Mouse (Mus musculus) limb, embryonic 10.5 days (tissue): ENCODE measurements around the gene Tmem219. TPM values are rescaled to one million over a fixed set of nuclear protein-coding genes. Genes with fewer than 3 reads are reported as not detected.

ENCODE experiments used
- DNase-seq: peaks from one replicate; pipeline ENCODE4 v3.0.0-alpha.2; 2017; ENCODE audit warnings: low spot score
- H3K27ac ChIP-seq: fragments of 300-500 bp; sonication (generic); 2 replicates; pipeline ENCODE4 v1.5.1; 2016; ENCODE audit warnings: mild to moderate bottlenecking
- H3K27me3 ChIP-seq: fragments of 300-500 bp; sonication (generic); 2 replicates; pipeline ENCODE4 v1.6.1; 2016; ENCODE audit warnings: low read depth, mild to moderate bottlenecking; ENCODE audit not compliant: poor library complexity, severe bottlenecking
- H3K36me3 ChIP-seq: fragments of 300-500 bp; sonication (generic); 2 replicates; pipeline ENCODE4 v1.6.1; 2016; ENCODE audit warnings: mild to moderate bottlenecking, moderate library complexity
- H3K4me1 ChIP-seq: fragments of 300-500 bp; sonication (generic); 2 replicates; pipeline ENCODE4 v1.6.1; 2016
- H3K4me3 ChIP-seq: fragments of 300-500 bp; sonication (generic); 2 replicates; pipeline ENCODE4 v1.5.1; 2016; ENCODE audit warnings: mild to moderate bottlenecking, moderate library complexity
- H3K9me3 ChIP-seq: fragments of 300-500 bp; sonication (generic); replicated peaks from 2 replicates; pipeline ENCODE4 v1.6.1; 2016; ENCODE audit warnings: mild to moderate bottlenecking
- WGBS: fragments of 180-500 bp; shearing (Covaris S2); methylation state at CpG from one replicate; pipeline ENCODE4 v1.1.7; 2016; 5-methylcytosine and 5-hydroxymethylcytosine counted together
- polyA plus RNA-seq: library from polyadenylated mRNA; unstranded; fragments of >200 nt; fragmentation: Nextera tagmentation; extraction: Ambion mirVana; gene quantifications from 2 replicates; pipeline ENCODE4 v1.2.1, GENCODE M21; 2016

Tmem219 gene
- polyA plus RNA-seq, 1 experiment from 2014 or later, result 16.6 TPM

- no peaks in the 10 kb centered on the region for H3K27me3 ChIP-seq
- no peak overlapping the region; the same call in 1 of the 2 replicates for H3K4me3 ChIP-seq
- DNase-seq, result no peak
- H3K4me1 ChIP-seq, result no peaks in the 10 kb centered on the region
- H3K36me3 ChIP-seq, result peaks cover 100% of the 10 kb centered on the region
- 92% methylated on average over 23 of the region's 23 CpGs for WGBS
- no peaks in the 10 kb centered on the region for H3K9me3 ChIP-seq
- H3K27ac ChIP-seq, result no peak overlapping the region
These were observed 52.8 kb downstream of the Tmem219 start for GRCm38 (mm10) chr7:126869780-126870519.

DNA sequence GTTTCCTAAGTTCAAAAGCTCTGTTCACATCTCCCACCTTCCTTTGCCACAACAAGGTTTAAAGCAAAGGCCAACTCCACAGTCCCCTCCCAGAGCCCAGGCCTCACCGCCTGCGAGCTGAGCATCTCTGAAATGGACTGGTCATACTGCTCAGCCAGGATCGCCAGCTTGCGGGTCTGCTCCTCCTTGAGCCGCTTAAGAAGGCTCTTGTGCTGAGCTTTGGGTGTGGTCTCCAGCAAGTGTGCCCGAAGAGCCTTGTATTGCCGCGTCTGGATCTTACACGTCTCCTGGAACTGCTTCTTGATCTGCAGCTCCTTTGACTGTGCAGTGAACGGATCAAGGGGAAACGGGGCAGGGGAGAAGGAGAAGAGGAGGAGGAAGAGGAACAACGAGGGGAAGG, 54.7 kb downstream of the Tmem219 start:
- H3K9me3 ChIP-seq, result no peaks in the 10 kb centered on the region
- no peak overlapping the region for H3K4me3 ChIP-seq
- peaks cover 99% of the 10 kb centered on the region for H3K36me3 ChIP-seq
- no peak overlapping the region for H3K27ac ChIP-seq
- H3K27me3 ChIP-seq, result no peaks in the 10 kb centered on the region
- no peak for DNase-seq
- 90% methylated on average over 12 of the region's 12 CpGs for WGBS
- H3K4me1 ChIP-seq, result peaks cover 18% of the 10 kb centered on the region

- peaks cover 23% of the 10 kb centered on the region for H3K4me1 ChIP-seq
These were observed 55.2 kb downstream of the Tmem219 start for GRCm38 (mm10) chr7:126867534-126867933.

GRCm38 (mm10) chr7:126863791-126864190, 58.9 kb downstream of the Tmem219 start:
- Histone ChIP-seq H3K36me3 (peaks cover 80% of the 10 kb centered on the region), H3K4me1 (peaks cover 33% of the 10 kb centered on the region), H3K9me3 (no peaks in the 10 kb centered on the region), H3K4me3 (peak overlapping the region; percentile 74), H3K27me3 (no peaks in the 10 kb centered on the region), H3K27ac (peak overlapping the region; percentile 92)
- WGBS, result 82% methylated on average over 6 of the region's 6 CpGs
- no peak for DNase-seq

More at GRCm38 (mm10) chr7:126867534-126867933, 55.2 kb downstream of the Tmem219 start:
- Histone ChIP-seq H3K27ac (no peak overlapping the region), H3K4me3 (no peak overlapping the region), H3K27me3 (no peaks in the 10 kb centered on the region), H3K9me3 (no peaks in the 10 kb centered on the region), H3K36me3 (peaks cover 95% of the 10 kb centered on the region)
- 94% methylated on average over 2 of the region's 2 CpGs for WGBS
- DNase-seq, result no peak

GRCm38 (mm10) chr7:126862147-126862784, 60.5 kb downstream of the Tmem219 start, which contains the start of gene Ino80e:
Gene Ino80e, minus strand, starts transcription at chr7:126862377.
- WGBS, result under 1% methylated on average over 41 of the region's 41 CpGs
- DNase-seq, result peak; percentile 96
- Histone ChIP-seq H3K4me1 (peaks cover 33% of the 10 kb centered on the region), H3K36me3 (peaks cover 80% of the 10 kb centered on the region), H3K27ac (peak within 1 kb of the TSS; percentile 92), H3K4me3 (peak within 1 kb of the TSS; percentile 74), H3K27me3 (no peaks in the 10 kb centered on the region), H3K9me3 (no peaks in the 10 kb centered on the region)

DNA sequence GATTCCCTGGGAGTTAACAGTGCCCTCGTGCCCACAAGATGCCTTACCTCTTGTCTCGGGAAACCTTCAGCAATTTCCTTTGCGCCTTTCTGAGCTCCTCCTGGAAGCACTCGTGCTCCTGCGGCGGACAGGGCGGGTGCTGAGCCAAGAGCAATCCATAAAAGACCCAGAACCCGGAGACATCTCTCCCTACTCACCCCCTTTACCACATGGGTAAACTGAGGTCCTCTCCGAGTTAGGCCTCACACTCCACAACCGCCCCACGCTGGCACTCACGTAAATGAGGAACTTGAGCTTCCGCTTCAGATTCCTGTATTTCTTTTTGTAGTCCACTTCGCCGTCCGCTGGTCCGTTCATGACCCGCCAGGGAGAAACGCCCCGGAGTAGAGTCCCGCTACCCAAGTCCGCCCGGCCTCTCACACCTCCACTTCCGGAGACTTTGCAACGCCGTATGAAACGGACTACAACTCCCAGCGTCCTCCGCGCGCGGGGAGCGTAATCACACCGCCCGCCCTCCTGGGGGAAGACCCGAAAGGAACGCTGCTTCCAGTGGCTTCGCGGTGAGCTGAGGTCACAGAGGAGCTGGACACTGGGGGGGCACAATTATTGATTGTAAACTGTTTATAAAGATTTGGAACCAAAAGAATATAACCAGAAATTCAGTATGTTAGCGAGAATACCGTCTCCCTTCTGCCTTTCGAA, 61.1 kb downstream of the Tmem219 start, which contains the start of gene Hirip3:
Gene Hirip3 (plus strand): TSS at position 544 of the 702 bp plus-strand sequence.
- H3K9me3 ChIP-seq, result no peaks in the 10 kb centered on the region
- H3K27me3 ChIP-seq, result no peaks in the 10 kb centered on the region
- H3K27ac ChIP-seq, result peak within 1 kb of the TSS; percentile 92
- H3K36me3 ChIP-seq, result peaks cover 80% of the 10 kb centered on the region
- peaks cover 33% of the 10 kb centered on the region for H3K4me1 ChIP-seq
- WGBS, result 3% methylated on average over 42 of the region's 42 CpGs
- H3K4me3 ChIP-seq, result peak within 1 kb of the TSS; percentile 74
- peak; percentile 97 for DNase-seq

GRCm38 (mm10) chr7:126860987-126861386, 61.7 kb downstream of the Tmem219 start:
- Histone ChIP-seq H3K27ac (peak overlapping the region; percentile 92), H3K27me3 (no peaks in the 10 kb centered on the region), H3K36me3 (peaks cover 80% of the 10 kb centered on the region), H3K4me3 (peak overlapping the region; percentile 74), H3K9me3 (no peaks in the 10 kb centered on the region), H3K4me1 (peaks cover 33% of the 10 kb centered on the region)
- no peak for DNase-seq
- 73% methylated on average over 5 of the region's 5 CpGs for WGBS

DNA sequence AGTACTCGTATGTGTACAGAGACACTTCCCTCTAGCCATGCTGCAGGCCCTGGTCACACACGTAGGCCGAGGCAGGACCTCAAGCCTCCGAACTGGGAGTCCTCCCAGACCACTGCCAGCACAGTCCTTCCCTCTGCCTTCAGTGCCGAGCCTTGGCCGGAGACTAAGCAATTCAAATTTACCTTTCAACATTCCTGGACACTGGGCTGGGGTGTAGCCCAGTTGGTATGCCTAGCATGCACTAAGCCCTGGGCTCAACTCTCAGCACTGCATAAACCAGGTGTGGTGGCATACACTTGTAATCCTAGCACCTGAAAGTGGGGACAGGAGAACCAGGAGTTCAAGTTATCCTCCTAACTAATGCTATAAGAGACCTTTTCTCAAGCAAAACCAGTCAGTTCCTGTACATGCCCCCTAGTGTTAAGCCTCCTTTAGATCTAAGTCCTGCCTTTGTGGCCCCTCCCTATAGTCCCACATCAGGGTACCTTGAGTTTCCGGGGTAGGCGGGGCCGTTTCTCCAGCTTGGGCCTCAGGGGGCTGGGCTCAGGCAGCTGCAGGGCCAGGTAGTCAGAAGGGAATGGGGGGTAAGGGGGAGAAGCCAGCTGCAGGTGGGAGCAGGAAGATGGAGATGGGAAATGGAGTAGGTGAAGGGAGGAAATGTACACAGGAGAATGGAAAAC, 65.8 kb downstream of the Tmem219 start:
- 0 out of 2 replicates have a peak, but pooled peaks cover under 1% of the 10 kb centered on the region for H3K27me3 ChIP-seq
- H3K36me3 ChIP-seq, result peaks cover 91% of the 10 kb centered on the region
- WGBS, result 83% methylated on average over 9 of the region's 9 CpGs
- no peaks in the 10 kb centered on the region for H3K9me3 ChIP-seq
- peaks cover 9% of the 10 kb centered on the region for H3K4me1 ChIP-seq
- no peak for DNase-seq
- H3K27ac ChIP-seq, result no peak overlapping the region
- H3K4me3 ChIP-seq, result no peak overlapping the region

DNA sequence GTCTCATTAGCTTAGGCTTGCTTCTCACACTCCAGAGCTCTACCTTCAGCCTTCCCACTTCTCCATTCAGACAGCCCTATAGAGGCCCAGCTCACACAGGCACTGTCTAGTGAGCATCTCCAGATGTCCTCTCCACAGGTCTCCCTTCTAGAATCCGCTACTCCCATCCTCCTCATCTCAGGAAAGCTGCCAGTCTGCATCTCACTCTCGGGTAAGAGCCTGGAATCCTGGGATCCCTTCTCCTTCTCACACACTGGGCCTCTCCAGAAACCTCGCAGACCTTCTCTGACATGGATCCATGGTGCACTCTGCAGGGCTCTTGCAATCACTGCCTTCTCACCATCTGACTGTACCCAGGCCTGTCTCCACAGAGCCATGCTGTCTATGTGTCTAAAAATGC, 67.1 kb downstream of the Tmem219 start:
- Histone ChIP-seq H3K9me3 (no peaks in the 10 kb centered on the region), H3K4me1 (peaks cover 10% of the 10 kb centered on the region), H3K27ac (no peak overlapping the region), H3K4me3 (no peak overlapping the region), H3K27me3 (peaks cover 11% of the 10 kb centered on the region), H3K36me3 (peaks cover 98% of the 10 kb centered on the region)
- DNase-seq, result no peak
- WGBS, result 84% methylated on average over 3 of the region's 3 CpGs

- no peak for DNase-seq
- Histone ChIP-seq H3K27ac (no peak overlapping the region), H3K9me3 (no peaks in the 10 kb centered on the region), H3K36me3 (peaks cover 77% of the 10 kb centered on the region), H3K27me3 (peaks cover 33% of the 10 kb centered on the region), H3K4me3 (no peak overlapping the region), H3K4me1 (peaks cover 13% of the 10 kb centered on the region)
- 88% methylated on average over 5 of the region's 5 CpGs for WGBS
These were observed 69.3 kb downstream of the Tmem219 start for GRCm38 (mm10) chr7:126853454-126853853.

- H3K4me1 ChIP-seq, result peaks cover 27% of the 10 kb centered on the region
- no peak for DNase-seq
- H3K4me3 ChIP-seq, result no peak overlapping the region
- peak overlapping the region; percentile 42; the same call in 1 of the 2 replicates for H3K27ac ChIP-seq
- H3K27me3 ChIP-seq, result peaks cover 54% of the 10 kb centered on the region
- WGBS, result 40% methylated on average over 12 of the region's 12 CpGs
- H3K36me3 ChIP-seq, result peaks cover 54% of the 10 kb centered on the region
- H3K9me3 ChIP-seq, result no peaks in the 10 kb centered on the region
These were observed 71.5 kb downstream of the Tmem219 start for GRCm38 (mm10) chr7:126851192-126851591.

GRCm38 (mm10) chr7:126850161-126850560, 72.6 kb downstream of the Tmem219 start:
- WGBS, result 86% methylated on average over 6 of the region's 6 CpGs
- Histone ChIP-seq H3K36me3 (peaks cover 44% of the 10 kb centered on the region), H3K9me3 (no peaks in the 10 kb centered on the region), H3K27ac (no peak overlapping the region), H3K4me3 (no peak overlapping the region), H3K4me1 (peaks cover 27% of the 10 kb centered on the region), H3K27me3 (peaks cover 54% of the 10 kb centered on the region)
- DNase-seq, result no peak
